Mouse (Mus musculus): ENCODE results near the gene Trim33. TPM values are rescaled to one million over a fixed set of nuclear protein-coding genes. Genes with fewer than 3 reads are reported as not detected.

Trim33 gene
- polyA plus RNA-seq, 1 experiment from 2014 or later: 26.2 TPM

Other genes with a start within 250 kb of the Trim33 start
- gene Nras, start 221.0 kb upstream of the Trim33 start, polyA plus RNA-seq (2016; fragmentation: Nextera tagmentation; extraction: Ambion mirVana): 143 and 159 TPM in 2 replicates
- 0.08 TPM in 1 of 2 replicates, not detected in the other for gene Ampd1, start 205.3 kb upstream of the Trim33 start, polyA plus RNA-seq (2016; fragmentation: Nextera tagmentation; extraction: Ambion mirVana)
- gene Dennd2c, start 176.7 kb upstream of the Trim33 start, polyA plus RNA-seq (2016; fragmentation: Nextera tagmentation; extraction: Ambion mirVana): 1.7 and 2.3 TPM in 2 replicates
- 215 and 226 TPM in 2 replicates for gene Bcas2, start 107.6 kb upstream of the Trim33 start, polyA plus RNA-seq (2016; fragmentation: Nextera tagmentation; extraction: Ambion mirVana)